Mouse (Mus musculus): ENCODE data around the gene Fstl5.

DNA sequence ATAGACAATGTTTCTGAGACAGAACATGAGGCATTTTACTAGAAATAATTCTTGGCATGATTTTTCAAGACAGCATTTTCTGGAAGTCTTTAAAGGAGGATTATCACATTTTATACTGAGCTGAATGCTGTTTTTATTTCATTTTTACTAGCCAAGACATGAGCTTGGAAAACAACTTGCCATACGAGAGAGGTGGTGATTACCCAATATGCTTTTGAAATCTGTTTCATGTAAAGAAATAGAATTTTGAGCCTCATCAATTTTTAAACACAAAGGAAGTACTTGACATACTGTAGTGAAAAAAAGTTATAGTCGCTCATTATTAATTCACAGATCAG is 606.4 kb downstream of the Fstl5 start:
- TF ChIP-seq CTCF (IDR thresholded peaks at IDR 0.05; ENCODE audit: borderline replicate concordance, control insufficient read depth, extremely low read depth, insufficient read depth, low read length, poor library complexity) (no peak), POLR2A (IDR thresholded peaks at IDR 0.05; ENCODE audit: control insufficient read depth, extremely low read depth, insufficient read depth, low read length, poor library complexity) (no peak)
